Mouse (Mus musculus) kidney, embryonic 16.5 days (tissue): ENCODE measurements around the gene Tmem245. TPM values are rescaled to one million over a fixed set of nuclear protein-coding genes. Genes with fewer than 3 reads are reported as not detected.

Experiments used
- ATAC-seq: fragments of 200-750 bp; cut with Nextera tagmentation; 2 replicates; pipeline ENCODE4 v1.8.0; 2017; ENCODE audit warnings: moderate TSS enrichment; ENCODE audit not compliant: low FRiP score, low TSS enrichment
- H3K27ac ChIP-seq: fragments of 300-500 bp; sonication (generic); 2 replicates; pipeline ENCODE4 v1.5.1; 2014; ENCODE audit warnings: low read length
- H3K27me3 ChIP-seq: fragments of 300-500 bp; sonication (generic); 2 replicates; pipeline ENCODE4 v1.6.1; 2014; ENCODE audit warnings: low read length, control low read depth, mixed read lengths; ENCODE audit not compliant: insufficient read depth
- H3K36me3 ChIP-seq: fragments of 300-500 bp; sonication (generic); 2 replicates; pipeline ENCODE4 v1.6.1; 2014; ENCODE audit warnings: low read length, control low read depth, mixed read lengths; ENCODE audit not compliant: insufficient read depth
- H3K4me1 ChIP-seq: fragments of 300-500 bp; sonication (generic); 2 replicates; pipeline ENCODE4 v1.6.1; 2014; ENCODE audit warnings: low read length, control low read depth, mixed read lengths; ENCODE audit not compliant: insufficient read depth
- H3K4me2 ChIP-seq: fragments of 300-500 bp; sonication (generic); replicated peaks from 2 replicates; pipeline ENCODE4 v1.6.1; 2014; ENCODE audit warnings: low read depth, low read length
- H3K4me3 ChIP-seq: fragments of 300-500 bp; sonication (generic); 2 replicates; pipeline ENCODE4 v1.5.1; 2014; ENCODE audit warnings: mild to moderate bottlenecking, low read length
- H3K9ac ChIP-seq: fragments of 300-500 bp; sonication (generic); replicated peaks from 2 replicates; pipeline ENCODE4 v1.6.1; 2014; ENCODE audit warnings: low read length
- H3K9me3 ChIP-seq: fragments of 300-500 bp; sonication (generic); 2 replicates; pipeline ENCODE4 v1.6.1; 2016; ENCODE audit warnings: low read length, control low read depth
- WGBS: fragments of 180-500 bp; shearing (Covaris S2); extraction: QIAGEN DNeasy Blood & Tissue Kit; methylation state at CpG from one replicate; pipeline ENCODE4 v1.1.7; 2014; 5-methylcytosine and 5-hydroxymethylcytosine counted together
- polyA plus RNA-seq: library from polyadenylated mRNA; unstranded; fragments of >200 nt; fragmentation: Nextera tagmentation; extraction: Ambion mirVana; gene quantifications from 2 replicates; pipeline ENCODE4 v1.2.1, GENCODE M21; 2015

The Tmem245 gene
- 9.1 and 9.6 TPM in 2 replicates for polyA plus RNA-seq

DNA sequence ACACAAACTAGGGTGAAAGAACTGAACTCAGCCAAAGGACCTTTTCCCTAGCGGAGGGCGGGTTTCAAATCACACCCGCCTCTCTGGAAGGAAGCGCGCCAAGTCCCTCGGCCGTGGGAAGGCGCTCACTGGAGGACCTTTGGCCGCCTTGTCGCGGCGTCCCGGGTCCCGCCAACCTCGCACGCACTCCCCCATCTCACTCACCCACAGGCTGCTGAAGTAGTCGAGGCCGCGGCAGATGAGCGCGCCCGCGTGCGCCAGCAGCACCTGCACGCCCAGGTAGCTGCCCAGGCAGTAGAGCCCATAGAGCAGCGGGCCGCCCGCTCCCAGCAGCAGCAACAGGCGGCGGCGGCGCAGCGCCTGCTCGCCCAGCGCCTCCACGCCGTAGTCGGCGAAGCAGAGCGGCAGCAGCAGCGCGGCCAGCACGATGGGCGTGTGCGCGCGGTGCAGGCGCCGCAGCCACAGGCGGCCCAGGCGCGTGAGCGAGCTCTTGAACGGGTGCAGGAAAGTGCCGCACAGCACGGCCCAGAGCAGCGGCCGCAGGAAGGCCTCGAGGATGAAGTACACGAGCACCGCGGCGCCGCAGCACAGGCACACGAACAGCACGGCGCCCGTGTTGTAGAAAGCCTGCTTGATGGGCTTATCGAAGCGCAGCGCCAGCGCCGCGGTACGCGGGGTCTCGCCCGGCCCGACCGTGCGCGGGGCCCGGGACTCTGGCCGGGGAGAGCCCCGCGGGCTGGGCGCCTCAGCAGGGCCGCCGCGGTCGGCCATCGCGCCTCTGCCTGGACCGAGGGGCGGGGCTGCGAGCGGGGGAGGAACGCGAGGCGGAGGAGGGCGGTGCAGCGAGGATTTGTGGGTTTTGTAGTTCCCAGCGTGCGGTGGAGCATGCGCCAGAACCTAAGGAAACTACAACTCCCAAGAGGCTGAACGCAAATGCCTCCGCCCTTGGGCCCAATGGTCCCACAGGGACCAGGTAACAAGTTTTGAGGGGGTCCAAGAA lies at the start of gene Tmem245:
TSS of gene Tmem245 (minus strand) at position 797 of the 1,000 bp plus-strand sequence.
- H3K4me3 ChIP-seq: peak within 1 kb of the TSS; percentile 87
- peak; percentile 97 for ATAC-seq
- under 1% methylated on average over 107 of the region's 107 CpGs for WGBS
- peak within 1 kb of the TSS; percentile 94 for H3K27ac ChIP-seq
- H3K4me1 ChIP-seq: peaks cover 35% of the 10 kb centered on the region
- no peaks in the 10 kb centered on the region for H3K27me3 ChIP-seq
- H3K4me2 ChIP-seq: peak within 1 kb of the TSS; percentile 68
- H3K9me3 ChIP-seq: no peaks in the 10 kb centered on the region
- H3K36me3 ChIP-seq: no peaks in the 10 kb centered on the region
- peak within 1 kb of the TSS; percentile 92 for H3K9ac ChIP-seq

DNA sequence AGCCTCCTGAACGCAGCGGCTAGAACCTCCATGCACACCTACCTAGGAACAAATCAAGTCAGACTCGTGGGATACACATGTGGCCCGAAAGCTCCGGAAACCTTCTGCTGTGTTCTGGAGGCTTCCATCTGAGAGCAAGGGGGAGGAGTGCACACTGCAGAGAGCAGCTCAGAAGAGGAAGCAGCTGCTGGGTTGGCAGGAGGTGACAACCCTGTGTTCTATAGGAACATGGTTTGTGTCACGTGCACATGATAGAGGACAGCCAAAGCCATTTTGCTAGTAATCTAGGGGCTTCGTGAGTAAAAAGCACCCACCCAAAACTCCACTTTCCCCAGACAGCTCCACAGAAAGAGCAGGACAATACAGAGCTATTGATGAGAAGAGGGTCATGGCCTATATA lies 46.1 kb upstream of the Tmem245 start:
- Histone ChIP-seq H3K9ac (no peak overlapping the region), H3K9me3 (no peaks in the 10 kb centered on the region; the same call in 1 of the 2 replicates), H3K36me3 (no peaks in the 10 kb centered on the region), H3K27ac (no peak overlapping the region), H3K4me2 (no peak overlapping the region), H3K4me1 (0 out of 2 replicates have a peak, but pooled peaks cover 6% of the 10 kb centered on the region), H3K4me3 (no peak overlapping the region), H3K27me3 (peaks cover 34% of the 10 kb centered on the region)
- WGBS: 84% methylated on average over 7 of the region's 7 CpGs
- ATAC-seq: no peak

DNA sequence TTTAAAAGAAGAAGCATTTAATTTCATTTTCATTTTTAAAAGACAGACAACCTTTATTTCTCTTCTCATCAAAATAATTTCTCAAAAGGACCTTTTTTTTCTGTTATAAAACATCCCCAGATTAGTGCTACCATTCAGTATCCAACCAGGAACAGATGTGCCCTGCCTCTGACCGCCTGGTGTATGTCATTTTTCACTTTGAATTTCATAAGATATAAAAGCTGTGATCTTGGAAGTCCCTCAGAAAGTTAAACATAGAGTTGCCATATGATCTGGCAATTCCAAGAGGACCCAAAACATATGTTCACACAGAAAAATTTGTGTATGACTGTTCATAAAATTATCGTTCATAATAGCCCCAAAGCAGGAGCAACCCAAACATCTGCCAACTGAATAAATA lies 44.7 kb upstream of the Tmem245 start:
- Histone ChIP-seq H3K27ac (no peak overlapping the region), H3K4me2 (no peak overlapping the region), H3K9me3 (no peaks in the 10 kb centered on the region; the same call in 1 of the 2 replicates), H3K4me1 (0 out of 2 replicates have a peak, but pooled peaks cover 6% of the 10 kb centered on the region), H3K36me3 (no peaks in the 10 kb centered on the region), H3K4me3 (no peak overlapping the region), H3K27me3 (peaks cover 36% of the 10 kb centered on the region), H3K9ac (no peak overlapping the region)
- 82% methylated on average over 2 of the region's 2 CpGs for WGBS
- no peak for ATAC-seq

DNA sequence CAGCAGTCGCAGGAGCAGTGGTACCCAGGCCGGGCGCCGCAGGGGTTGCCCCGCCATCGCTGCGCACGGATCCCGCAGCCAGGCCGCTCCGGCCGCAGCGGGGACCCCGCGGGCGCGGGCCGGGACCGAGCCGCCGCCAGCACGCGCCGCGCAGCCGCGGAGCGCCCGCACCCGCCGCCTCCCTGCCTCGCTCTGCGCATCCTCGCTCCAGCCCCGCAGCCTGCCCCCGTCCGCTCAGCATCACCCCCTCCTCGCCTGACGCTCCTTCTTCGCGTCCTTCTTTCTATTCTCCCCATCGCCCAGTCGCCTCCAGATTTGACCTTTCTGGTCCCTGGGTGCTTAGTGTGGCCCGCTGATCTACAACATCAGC lies 43.0 kb upstream of the Tmem245 start, which contains the start of gene Frrs1l:
TSS of gene Frrs1l (minus strand) at position 177 of the 370 bp plus-strand sequence.
- WGBS: under 1% methylated on average over 37 of the region's 44 CpGs
- peak within 1 kb of the TSS; percentile 68 for H3K9ac ChIP-seq
- peak; percentile 35; the same call in 1 of the 2 replicates for ATAC-seq
- peaks cover 36% of the 10 kb centered on the region for H3K27me3 ChIP-seq
- peak within 1 kb of the TSS; percentile 65 for H3K4me3 ChIP-seq
- H3K36me3 ChIP-seq: no peaks in the 10 kb centered on the region
- H3K4me1 ChIP-seq: 0 out of 2 replicates have a peak, but pooled peaks cover 6% of the 10 kb centered on the region
- H3K27ac ChIP-seq: no peak within 1 kb of the TSS
- no peaks in the 10 kb centered on the region; the same call in 1 of the 2 replicates for H3K9me3 ChIP-seq
- H3K4me2 ChIP-seq: peak within 1 kb of the TSS; percentile 100

DNA sequence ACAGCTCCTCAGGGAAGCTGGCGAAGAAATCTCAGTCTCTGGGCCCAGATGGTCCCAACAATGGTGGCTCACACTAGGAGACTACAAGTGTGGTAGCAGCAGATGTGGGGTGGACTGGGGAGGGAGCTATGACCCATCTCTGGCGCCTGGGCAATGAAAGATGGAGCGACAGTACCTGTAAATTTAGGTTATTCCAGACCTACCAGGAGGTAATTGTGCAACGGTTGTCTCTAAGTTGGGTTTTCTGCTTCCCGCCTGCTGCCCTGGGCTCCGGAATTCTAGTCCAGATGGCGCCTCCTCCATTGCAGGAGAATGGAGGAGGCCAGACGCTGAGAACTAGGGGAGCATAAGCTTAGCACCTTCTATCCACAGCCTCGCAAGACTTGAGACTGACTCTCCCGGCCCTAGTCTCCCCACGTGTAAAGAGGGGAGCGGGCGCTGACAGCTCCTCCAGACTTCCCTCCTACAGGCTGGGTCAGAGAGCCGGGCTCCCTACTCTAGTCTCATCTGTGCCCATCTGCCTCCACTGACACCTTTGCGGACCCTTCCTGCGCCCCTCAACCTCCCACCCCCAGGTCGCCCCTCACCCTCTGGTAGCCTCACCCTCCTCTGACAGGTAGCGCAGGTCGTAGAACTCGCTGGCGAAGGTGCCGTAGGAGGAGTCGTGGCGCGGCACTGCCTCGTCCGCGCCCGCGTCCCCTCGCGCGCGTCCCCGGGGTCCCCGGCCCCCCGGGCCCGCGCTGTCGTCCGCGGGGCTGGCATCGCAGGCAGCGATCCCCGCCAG lies 42.4 kb upstream of the Tmem245 start:
- no peaks in the 10 kb centered on the region; the same call in 1 of the 2 replicates for H3K9me3 ChIP-seq
- peaks cover 36% of the 10 kb centered on the region for H3K27me3 ChIP-seq
- peak; percentile 46; the same call in 1 of the 2 replicates for ATAC-seq
- 0 out of 2 replicates have a peak, but pooled peaks cover 6% of the 10 kb centered on the region for H3K4me1 ChIP-seq
- peak overlapping the region; percentile 68 for H3K9ac ChIP-seq
- no peak overlapping the region for H3K27ac ChIP-seq
- peak overlapping the region; percentile 65 for H3K4me3 ChIP-seq
- H3K4me2 ChIP-seq: peak overlapping the region; percentile 100
- WGBS: 5% methylated on average over 45 of the region's 45 CpGs
- no peaks in the 10 kb centered on the region for H3K36me3 ChIP-seq

DNA sequence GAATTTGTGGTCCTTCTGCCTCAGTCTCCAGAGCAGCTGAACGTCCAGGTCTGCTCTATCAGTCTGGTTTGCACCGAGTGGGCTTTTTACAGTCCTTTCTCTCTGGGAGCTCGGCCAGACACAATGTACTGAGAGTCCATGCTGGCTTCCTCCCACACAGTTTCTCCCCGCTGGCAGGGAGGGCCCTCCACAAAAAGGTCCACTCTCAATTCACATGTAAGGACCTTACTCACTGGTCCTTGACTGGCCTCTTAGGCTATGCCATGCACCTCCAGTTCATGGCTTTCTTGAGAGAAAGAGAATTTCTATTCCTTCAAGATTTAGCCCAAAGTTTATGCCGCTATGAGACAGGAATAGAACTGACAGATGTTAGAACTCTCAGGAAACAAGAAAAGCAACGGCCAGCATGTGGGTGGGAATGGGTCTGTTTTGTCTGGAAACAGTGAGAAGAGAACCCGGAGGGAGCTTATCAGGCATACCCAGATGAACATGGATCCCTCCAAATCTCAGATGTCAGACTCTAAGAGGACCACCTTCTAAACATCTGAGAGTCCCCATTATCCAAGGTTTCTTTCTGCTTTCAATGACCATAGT lies 18.4 kb upstream of the Tmem245 start:
- Histone ChIP-seq H3K9me3 (no peaks in the 10 kb centered on the region), H3K27ac (no peak overlapping the region), H3K4me3 (no peak overlapping the region), H3K4me2 (no peak overlapping the region), H3K36me3 (no peaks in the 10 kb centered on the region), H3K27me3 (no peaks in the 10 kb centered on the region), H3K9ac (no peak overlapping the region), H3K4me1 (no peaks in the 10 kb centered on the region)
- ATAC-seq: no peak
- 42% methylated on average over 7 of the region's 7 CpGs for WGBS

DNA sequence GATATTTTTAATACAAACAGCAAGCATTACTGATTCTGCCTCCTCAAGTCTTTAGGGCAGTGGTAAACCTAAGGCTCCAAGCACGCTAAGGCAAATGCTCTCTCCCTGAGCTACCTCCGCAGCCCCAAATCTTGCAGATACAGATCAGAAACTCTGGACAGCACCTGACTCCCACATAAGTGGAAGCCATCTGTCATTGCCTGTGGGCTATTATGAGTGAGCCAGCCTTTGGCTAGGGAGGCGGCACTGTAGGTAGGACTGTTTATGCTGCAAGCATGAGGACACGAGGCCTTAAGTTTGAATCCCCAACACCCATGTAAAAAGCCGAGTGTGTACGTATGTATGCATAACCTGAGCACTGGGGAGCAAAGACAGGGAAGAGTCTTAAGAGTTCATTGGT lies 16.4 kb upstream of the Tmem245 start:
- Histone ChIP-seq H3K4me1 (no peaks in the 10 kb centered on the region), H3K27ac (no peak overlapping the region), H3K36me3 (no peaks in the 10 kb centered on the region), H3K4me3 (no peak overlapping the region), H3K4me2 (no peak overlapping the region), H3K9ac (no peak overlapping the region), H3K9me3 (no peaks in the 10 kb centered on the region), H3K27me3 (no peaks in the 10 kb centered on the region)
- ATAC-seq: no peak
- 75% methylated on average over 6 of the region's 6 CpGs for WGBS

DNA sequence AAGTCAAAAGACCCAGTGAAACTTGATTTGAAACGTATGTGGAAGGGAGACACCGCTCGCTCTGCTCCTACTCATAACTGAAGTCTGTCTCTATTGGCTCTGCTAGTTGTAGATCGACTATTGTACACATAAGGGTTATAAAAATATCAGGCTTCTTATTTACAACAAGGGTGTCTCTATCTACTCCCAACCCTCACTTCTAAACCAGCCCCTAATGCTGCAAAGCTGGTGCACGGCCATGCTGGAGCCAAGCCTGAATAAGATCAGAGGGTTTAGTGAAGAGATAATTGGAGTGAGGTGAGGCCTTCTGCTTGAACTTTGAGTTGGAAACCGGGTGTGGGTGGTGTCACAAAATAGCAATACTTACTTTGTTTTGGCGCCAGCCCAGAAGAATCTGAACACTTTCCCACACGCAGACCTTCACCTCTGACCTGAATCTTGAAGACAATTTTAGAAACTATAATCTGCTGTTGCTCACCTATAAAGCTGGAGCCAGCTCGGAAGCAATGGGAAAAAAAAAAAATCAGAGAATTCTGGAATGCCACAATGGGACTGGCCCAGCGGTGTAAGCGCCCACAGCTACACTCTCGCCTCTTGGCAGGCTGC lies 14.2 kb upstream of the Tmem245 start:
- H3K4me1 ChIP-seq: no peaks in the 10 kb centered on the region; the same call in 1 of the 2 replicates
- H3K4me2 ChIP-seq: no peak overlapping the region
- WGBS: 73% methylated on average over 12 of the region's 12 CpGs
- H3K9ac ChIP-seq: no peak overlapping the region
- H3K36me3 ChIP-seq: no peaks in the 10 kb centered on the region
- H3K4me3 ChIP-seq: no peak overlapping the region
- no peak for ATAC-seq
- H3K27ac ChIP-seq: no peak overlapping the region
- no peaks in the 10 kb centered on the region for H3K9me3 ChIP-seq
- H3K27me3 ChIP-seq: no peaks in the 10 kb centered on the region

DNA sequence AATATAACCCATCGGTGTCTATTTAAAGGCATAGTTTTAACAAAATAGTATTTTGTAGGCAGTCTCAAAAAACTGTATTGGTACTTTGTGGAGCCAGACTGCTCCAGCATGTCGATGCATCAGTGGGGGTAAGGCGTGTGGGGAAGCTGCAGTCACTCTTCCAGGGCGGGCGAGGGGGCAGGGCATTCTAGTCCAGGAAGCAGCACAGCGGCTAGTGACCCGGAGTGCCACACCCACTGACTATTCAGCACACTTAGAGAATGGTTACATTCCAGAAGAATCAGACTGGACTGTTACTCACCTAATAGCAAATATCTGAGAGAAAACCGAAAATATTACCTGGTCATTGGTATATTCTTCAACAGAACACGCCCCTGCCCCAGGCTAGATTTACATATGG lies 10.3 kb upstream of the Tmem245 start:
- no peaks in the 10 kb centered on the region for H3K36me3 ChIP-seq
- no peak overlapping the region for H3K4me3 ChIP-seq
- H3K4me2 ChIP-seq: no peak overlapping the region
- H3K4me1 ChIP-seq: no peaks in the 10 kb centered on the region; the same call in 1 of the 2 replicates
- no peak overlapping the region for H3K27ac ChIP-seq
- no peak overlapping the region for H3K9ac ChIP-seq
- H3K9me3 ChIP-seq: no peaks in the 10 kb centered on the region
- 46% methylated on average over 9 of the region's 9 CpGs for WGBS
- H3K27me3 ChIP-seq: no peaks in the 10 kb centered on the region
- ATAC-seq: no peak
